Mouse (Mus musculus) heart, postnatal 14 days (tissue): ENCODE results near the gene Upk1a. TPM values are rescaled to one million over a fixed set of nuclear protein-coding genes. Genes with fewer than 3 reads are reported as not detected.

Experiments used
- DNase-seq, 2 experiments: peaks; one replicate each; pipeline ENCODE4 v3.0.0; 2021 to 2022
- intact Hi-C: fragments of 180-260 bp; cut with DNase I; formaldehyde crosslinking; loops from one replicate; pipeline ENCODE4 v1.15.1; 2025
- total RNA-seq, 2 experiments: library from RNA; stranded (reverse); gene quantifications; 2 replicates each; pipeline ENCODE4 v1.2.3; 2021

The Upk1a gene
- total RNA-seq, 2 experiments from 2014 or later: 0.34 to 0.38 TPM

GRCm38 (mm10) chr7:30604944-30605343 lies 7.7 kb downstream of the Upk1a start:
- DNase-seq: no peak
- intact Hi-C loops: loop anchor here (10.0 kb wide), 1 partner anchor 230 kb away; no protein-coding TSS in a partner anchor

- DNase-seq: no peak
- intact Hi-C loops: loop anchor here (10.0 kb wide), 1 partner anchor 230 kb away; no protein-coding TSS in a partner anchor
These were observed 8.2 kb downstream of the Upk1a start for GRCm38 (mm10) chr7:30604424-30604823.

GRCm38 (mm10) chr7:30602583-30602982 lies 10.1 kb downstream of the Upk1a start:
- intact Hi-C loops: loop anchor here (10.0 kb wide), 1 partner anchor 228 kb away; no protein-coding TSS in a partner anchor
- DNase-seq: no peak

- DNase-seq: no peak
- intact Hi-C loops: loop anchor here (10.0 kb wide), 1 partner anchor 226 kb away; no protein-coding TSS in a partner anchor
These were observed 12.0 kb downstream of the Upk1a start for GRCm38 (mm10) chr7:30600651-30601050.

- intact Hi-C loops: loop anchor here (10.0 kb wide), 1 partner anchor 225 kb away; no protein-coding TSS in a partner anchor
- peak; percentile 80 to 89 for DNase-seq
These were observed 12.7 kb downstream of the Upk1a start for GRCm38 (mm10) chr7:30599933-30600353.

- DNase-seq: no peak
- intact Hi-C loops: no loop called here
These were observed 13.9 kb downstream of the Upk1a start, which contains the start of gene Zbtb32 for GRCm38 (mm10) chr7:30598786-30599185. Gene Zbtb32, minus strand, starts transcription at chr7:30598909.

GRCm38 (mm10) chr7:30596811-30597210 lies 15.8 kb downstream of the Upk1a start:
- DNase-seq: no peak
- intact Hi-C loops: no loop called here

GRCm38 (mm10) chr7:30596093-30596492 lies 16.6 kb downstream of the Upk1a start:
- DNase-seq: no peak
- intact Hi-C loops: no loop called here

GRCm38 (mm10) chr7:30594510-30595024 lies 18.1 kb downstream of the Upk1a start:
- intact Hi-C loops: no loop called here
- DNase-seq: no peak

GRCm38 (mm10) chr7:30593579-30594509 lies 18.8 kb downstream of the Upk1a start:
- intact Hi-C loops: no loop called here
- DNase-seq: no peak

- intact Hi-C loops: no loop called here
These were observed 19.7 kb downstream of the Upk1a start for GRCm38 (mm10) chr7:30592772-30593423.

GRCm38 (mm10) chr7:30591605-30591951 lies 21.1 kb downstream of the Upk1a start:
- no peak for DNase-seq
- intact Hi-C loops: no loop called here

More at GRCm38 (mm10) chr7:30592772-30593423, 19.7 kb downstream of the Upk1a start:
- no peak for DNase-seq

- no peak for DNase-seq
- intact Hi-C loops: loop anchor here (1.0 kb wide), 1 partner anchor 22 kb away; no protein-coding TSS in a partner anchor
These were observed 21.6 kb downstream of the Upk1a start for GRCm38 (mm10) chr7:30590927-30591604.

GRCm38 (mm10) chr7:30589435-30590301 lies 23.0 kb downstream of the Upk1a start:
- intact Hi-C loops: loop anchor here (1.0 to 2.0 kb wide), 3 partner anchors 19 to 269 kb away; no protein-coding TSS in a partner anchor
- peak; percentile 88 to 90 for DNase-seq

GRCm38 (mm10) chr7:30588676-30589434 lies 23.8 kb downstream of the Upk1a start, which contains the start of gene Kmt2b:
Gene Kmt2b, minus strand, starts transcription at chr7:30588726.
- intact Hi-C loops: loop anchor here (1.0 to 2.0 kb wide), 3 partner anchors 19 to 270 kb away; no protein-coding TSS in a partner anchor
- peak; percentile 95 to 97 for DNase-seq

- DNase-seq: peak in 1 of 2 experiments; percentile 47
- intact Hi-C loops: loop anchor here (1.0 to 2.0 kb wide), 2 partner anchors 24 to 271 kb away; no protein-coding TSS in a partner anchor
These were observed 24.6 kb downstream of the Upk1a start for GRCm38 (mm10) chr7:30587842-30588667.

- intact Hi-C loops: no loop called here
- no peak for DNase-seq
These were observed 26.1 kb downstream of the Upk1a start for GRCm38 (mm10) chr7:30586455-30587020.
